Mouse (Mus musculus): ENCODE data around the gene Plekhg4. TPM values are rescaled to one million over a fixed set of nuclear protein-coding genes. Genes with fewer than 3 reads are reported as not detected.

Plekhg4 gene
- polyA plus RNA-seq, 1 experiment from 2014 or later: 0.92 TPM

DNA sequence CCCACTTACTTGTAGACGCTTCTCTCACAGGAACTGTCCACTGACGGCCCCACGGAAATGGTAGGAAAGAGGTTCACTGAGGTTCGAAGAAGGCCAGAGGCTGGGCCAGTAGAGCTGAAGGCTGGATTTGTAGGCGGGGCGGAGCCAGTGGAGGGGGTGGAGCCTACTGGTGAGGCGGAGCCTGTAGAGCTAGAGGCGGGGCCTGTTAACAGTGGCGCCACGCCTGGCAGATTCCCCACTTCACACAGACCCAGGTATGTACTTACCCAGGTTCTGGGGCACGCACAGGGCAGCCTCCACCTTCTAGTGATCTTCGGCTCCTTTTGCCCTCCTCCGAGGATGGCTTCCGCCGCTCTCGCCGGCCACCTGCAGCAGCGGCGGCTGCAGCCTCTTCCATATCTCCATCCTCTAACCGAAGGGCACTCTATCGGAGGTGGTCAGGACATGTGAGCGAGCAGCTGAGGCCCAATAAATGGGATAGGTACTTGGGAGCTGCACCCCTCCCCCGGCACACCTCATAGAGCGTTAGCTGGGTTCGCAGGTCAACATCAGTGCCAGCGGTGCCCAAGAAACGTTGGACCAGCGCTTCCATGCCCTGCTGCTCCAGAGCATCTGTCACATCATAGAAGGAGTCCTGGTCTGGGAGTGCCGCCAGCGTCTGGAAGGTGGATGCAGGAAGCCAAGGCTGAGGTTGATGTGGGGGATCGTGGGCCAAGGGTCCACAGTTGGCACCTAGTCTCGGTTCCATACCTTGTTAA is 36.5 kb upstream of the Plekhg4 start:
- 35% methylated on average over 32 of the region's 32 CpGs for WGBS
- Histone ChIP-seq H3K27ac (replicated peaks; ENCODE audit: low read depth, low read length) (no peak overlapping the region), H3K4me1 (ENCODE audit: control insufficient read depth, insufficient read depth, low read length) (no peaks in the 10 kb centered on the region), H3K4me2 (ENCODE audit: low read depth, severe bottlenecking) (no peak overlapping the region), H3K9me3 (ENCODE audit: control insufficient read depth, low read length) (no peaks in the 10 kb centered on the region), H3K27me3 (ENCODE audit: control insufficient read depth, insufficient read depth, low read length) (no peaks in the 10 kb centered on the region), H3K4me3 (ENCODE audit: low read depth, low read length) (no peak overlapping the region), H3K36me3 (ENCODE audit: control insufficient read depth, insufficient read depth, low read length) (peaks cover 8% of the 10 kb centered on the region), H3K9ac (ENCODE audit: low read length) (no peak overlapping the region)
- ATAC-seq (ENCODE audit: insufficient number of reproducible peaks, low FRiP score, low TSS enrichment, low read depth) (no peak), DNase-seq (ENCODE audit: low spot score) (no peak)

DNA sequence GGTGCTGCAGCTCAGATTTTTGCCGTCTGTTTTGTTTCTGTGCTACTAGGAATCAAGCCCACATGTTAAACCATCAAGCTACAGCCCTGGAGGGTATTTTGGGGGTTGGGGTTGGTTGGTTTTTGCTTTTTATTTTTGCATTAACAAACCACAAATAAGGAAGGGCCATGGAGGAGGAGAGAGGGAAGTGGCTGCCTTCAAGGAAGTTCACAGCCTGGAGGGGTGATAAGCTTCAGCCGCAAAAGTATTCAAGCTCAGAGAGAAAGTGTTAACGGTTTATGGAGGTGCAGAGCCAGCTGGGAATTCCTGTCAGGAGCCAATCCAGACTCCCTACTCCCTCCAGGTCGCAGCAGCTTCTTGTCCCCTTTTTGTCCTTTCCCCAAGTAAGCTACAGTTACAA is 34.1 kb upstream of the Plekhg4 start:
- Histone ChIP-seq H3K27ac (replicated peaks; ENCODE audit: low read depth, low read length) (no peak overlapping the region), H3K9ac (ENCODE audit: low read length) (no peak overlapping the region), H3K4me3 (ENCODE audit: low read depth, low read length) (no peak overlapping the region), H3K4me2 (ENCODE audit: low read depth, severe bottlenecking) (no peak overlapping the region), H3K36me3 (ENCODE audit: control insufficient read depth, insufficient read depth, low read length) (peaks cover 8% of the 10 kb centered on the region), H3K4me1 (ENCODE audit: control insufficient read depth, insufficient read depth, low read length) (no peaks in the 10 kb centered on the region), H3K27me3 (ENCODE audit: control insufficient read depth, insufficient read depth, low read length) (no peaks in the 10 kb centered on the region), H3K9me3 (ENCODE audit: control insufficient read depth, low read length) (no peaks in the 10 kb centered on the region)
- WGBS: 18% methylated on average over 4 of the region's 4 CpGs
- ATAC-seq (ENCODE audit: insufficient number of reproducible peaks, low FRiP score, low TSS enrichment, low read depth): no peak
- no peak for DNase-seq (ENCODE audit: low spot score)

DNA sequence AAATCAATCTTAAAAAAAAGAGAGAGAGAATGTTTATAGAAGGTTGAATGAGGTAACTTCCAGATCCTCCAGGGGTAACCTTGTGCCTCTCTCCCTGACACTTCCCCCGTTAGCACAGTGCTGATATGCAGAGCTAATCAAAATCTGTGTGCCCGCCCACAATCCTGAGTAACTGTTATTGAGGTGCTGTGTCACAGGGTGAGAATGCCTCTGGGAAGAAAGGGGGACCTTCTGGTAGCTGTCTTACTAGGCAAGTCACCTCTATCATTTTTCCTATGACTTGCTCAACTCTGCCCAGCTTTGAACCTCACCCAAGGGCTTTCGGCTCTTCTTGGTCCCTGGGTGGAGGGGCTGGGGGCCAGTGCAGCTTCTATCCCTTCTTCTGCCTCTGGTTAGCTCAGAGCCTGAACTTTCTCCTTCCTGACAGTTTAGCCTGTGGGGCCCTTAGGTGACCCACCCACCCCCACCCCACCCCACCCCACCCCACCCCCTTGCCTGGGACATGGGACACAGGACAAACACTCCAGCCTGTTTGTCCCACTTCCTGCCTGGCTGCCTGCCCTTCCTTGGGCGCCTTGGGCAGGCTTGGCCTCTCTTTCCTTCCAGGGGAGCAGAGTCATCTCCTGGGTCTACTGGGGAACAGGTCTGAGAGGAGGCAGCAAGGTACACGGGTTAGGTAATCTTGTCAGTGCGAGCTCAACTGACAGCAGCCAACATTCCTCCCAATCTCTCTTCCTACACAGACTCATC is 33.0 kb upstream of the Plekhg4 start:
- Histone ChIP-seq H3K9ac (ENCODE audit: low read length) (no peak overlapping the region), H3K4me3 (ENCODE audit: low read depth, low read length) (no peak overlapping the region), H3K9me3 (ENCODE audit: control insufficient read depth, low read length) (no peaks in the 10 kb centered on the region), H3K4me1 (ENCODE audit: control insufficient read depth, insufficient read depth, low read length) (0 out of 2 replicates have a peak, but pooled peaks cover under 1% of the 10 kb centered on the region), H3K4me2 (ENCODE audit: low read depth, severe bottlenecking) (no peak overlapping the region), H3K36me3 (ENCODE audit: control insufficient read depth, insufficient read depth, low read length) (peaks cover 3% of the 10 kb centered on the region), H3K27me3 (ENCODE audit: control insufficient read depth, insufficient read depth, low read length) (no peaks in the 10 kb centered on the region), H3K27ac (replicated peaks; ENCODE audit: low read depth, low read length) (no peak overlapping the region)
- no peak for DNase-seq (ENCODE audit: low spot score)
- ATAC-seq (ENCODE audit: insufficient number of reproducible peaks, low FRiP score, low TSS enrichment, low read depth): no peak
- 71% methylated on average over 6 of the region's 6 CpGs for WGBS

DNA sequence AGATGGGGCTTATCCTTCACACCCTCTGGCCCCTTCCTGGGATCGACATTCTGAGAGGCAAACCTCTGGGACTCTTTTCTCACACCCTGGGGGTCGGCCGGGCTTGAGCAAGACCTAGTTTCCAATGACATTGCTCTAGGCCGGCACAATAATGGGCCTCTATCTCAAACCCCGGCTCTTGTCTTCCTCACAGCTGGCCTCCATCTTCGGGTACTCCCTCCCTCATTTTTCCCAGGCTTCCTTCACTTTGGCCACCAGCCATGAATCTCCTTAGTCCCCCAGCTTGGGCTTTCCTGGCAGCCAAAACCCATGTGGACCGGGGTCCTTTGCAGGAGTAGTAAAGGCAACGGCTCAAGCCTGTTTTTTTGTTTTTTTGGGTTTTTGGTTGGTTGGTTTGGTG is 31.7 kb upstream of the Plekhg4 start:
- H3K9me3 ChIP-seq (ENCODE audit: control insufficient read depth, low read length): no peaks in the 10 kb centered on the region
- no peak overlapping the region for H3K27ac ChIP-seq (replicated peaks; ENCODE audit: low read depth, low read length)
- H3K4me2 ChIP-seq (ENCODE audit: low read depth, severe bottlenecking): no peak overlapping the region
- peaks cover 9% of the 10 kb centered on the region for H3K4me1 ChIP-seq (ENCODE audit: control insufficient read depth, insufficient read depth, low read length)
- no peak overlapping the region for H3K4me3 ChIP-seq (ENCODE audit: low read depth, low read length)
- no peak overlapping the region for H3K9ac ChIP-seq (ENCODE audit: low read length)
- H3K27me3 ChIP-seq (ENCODE audit: control insufficient read depth, insufficient read depth, low read length): no peaks in the 10 kb centered on the region
- ATAC-seq (ENCODE audit: insufficient number of reproducible peaks, low FRiP score, low TSS enrichment, low read depth) (no peak), DNase-seq (ENCODE audit: low spot score) (no peak)
- no peaks in the 10 kb centered on the region; the same call in 1 of the 2 replicates for H3K36me3 ChIP-seq (ENCODE audit: control insufficient read depth, insufficient read depth, low read length)
- WGBS: 58% methylated on average over 8 of the region's 8 CpGs

DNA sequence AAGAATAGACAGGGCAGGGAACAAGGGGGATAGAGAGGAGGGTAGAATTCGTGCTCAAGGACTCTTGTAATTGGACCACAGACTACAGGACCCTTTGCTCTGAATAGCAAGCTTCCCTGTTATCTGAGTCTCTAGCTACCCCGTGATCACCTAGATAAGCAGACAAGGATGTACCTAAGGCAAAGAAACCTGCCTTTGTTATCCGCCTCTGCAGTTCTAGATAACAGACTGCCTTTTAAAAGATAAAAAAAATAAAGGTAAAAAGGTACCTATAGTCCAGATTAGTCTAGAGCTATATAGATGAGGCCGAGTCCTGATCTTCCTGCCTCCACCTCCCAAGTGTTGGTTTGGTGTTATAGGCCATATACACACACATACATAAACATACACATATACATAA is 30.3 kb upstream of the Plekhg4 start:
- H3K4me1 ChIP-seq (ENCODE audit: control insufficient read depth, insufficient read depth, low read length): peaks cover 12% of the 10 kb centered on the region
- no peak for DNase-seq (ENCODE audit: low spot score)
- no peaks in the 10 kb centered on the region for H3K9me3 ChIP-seq (ENCODE audit: control insufficient read depth, low read length)
- H3K27ac ChIP-seq (replicated peaks; ENCODE audit: low read depth, low read length): no peak overlapping the region
- no peak for ATAC-seq (ENCODE audit: insufficient number of reproducible peaks, low FRiP score, low TSS enrichment, low read depth)
- no peak overlapping the region for H3K4me2 ChIP-seq (ENCODE audit: low read depth, severe bottlenecking)
- H3K27me3 ChIP-seq (ENCODE audit: control insufficient read depth, insufficient read depth, low read length): no peaks in the 10 kb centered on the region
- H3K36me3 ChIP-seq (ENCODE audit: control insufficient read depth, insufficient read depth, low read length): no peaks in the 10 kb centered on the region
- H3K9ac ChIP-seq (ENCODE audit: low read length): no peak overlapping the region
- 85% methylated on average over 4 of the region's 4 CpGs for WGBS
- no peak overlapping the region for H3K4me3 ChIP-seq (ENCODE audit: low read depth, low read length)

DNA sequence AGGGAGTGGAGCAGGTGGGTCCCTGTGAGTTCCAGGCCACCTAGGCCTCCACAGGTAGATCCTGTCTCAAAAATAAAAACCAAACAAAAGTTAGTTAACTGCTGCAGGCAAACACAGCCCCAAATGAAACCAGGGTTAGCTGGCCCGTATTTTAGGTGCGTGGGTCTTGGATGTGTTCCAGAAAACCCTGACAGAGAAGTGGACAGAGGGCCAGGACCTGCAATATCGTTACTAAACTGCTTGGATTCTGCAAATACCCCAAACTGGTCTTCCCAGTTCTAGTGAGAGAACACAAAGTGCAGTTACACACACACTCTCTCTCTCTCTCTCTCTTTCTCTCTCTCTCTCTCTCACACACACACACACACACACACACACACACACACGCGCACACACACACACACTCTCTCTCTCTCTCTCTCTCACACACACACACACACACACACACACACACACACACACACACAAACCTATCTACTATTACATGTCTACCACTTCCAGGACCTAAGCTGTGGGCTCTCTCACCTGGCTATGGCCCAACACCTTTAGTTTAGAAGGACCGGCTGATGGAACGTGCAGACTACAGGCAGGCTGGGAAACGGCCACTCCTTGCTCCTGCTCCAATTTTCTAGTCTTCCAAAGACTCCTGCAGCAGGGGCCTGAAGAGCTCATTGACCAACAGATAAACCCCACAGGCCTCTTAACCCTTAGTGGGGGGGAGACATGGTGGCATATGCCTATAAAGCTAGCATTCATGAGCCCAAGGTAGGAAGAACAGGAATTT is 29.1 kb upstream of the Plekhg4 start:
- no peaks in the 10 kb centered on the region for H3K9me3 ChIP-seq (ENCODE audit: control insufficient read depth, low read length)
- WGBS: 83% methylated on average over 6 of the region's 8 CpGs
- H3K4me2 ChIP-seq (ENCODE audit: low read depth, severe bottlenecking): no peak overlapping the region
- DNase-seq (ENCODE audit: low spot score): no peak
- ATAC-seq (ENCODE audit: insufficient number of reproducible peaks, low FRiP score, low TSS enrichment, low read depth): no peak
- H3K9ac ChIP-seq (ENCODE audit: low read length): no peak overlapping the region
- H3K27ac ChIP-seq (replicated peaks; ENCODE audit: low read depth, low read length): no peak overlapping the region
- H3K27me3 ChIP-seq (ENCODE audit: control insufficient read depth, insufficient read depth, low read length): no peaks in the 10 kb centered on the region
- H3K4me1 ChIP-seq (ENCODE audit: control insufficient read depth, insufficient read depth, low read length): peaks cover 12% of the 10 kb centered on the region
- H3K36me3 ChIP-seq (ENCODE audit: control insufficient read depth, insufficient read depth, low read length): no peaks in the 10 kb centered on the region
- no peak overlapping the region for H3K4me3 ChIP-seq (ENCODE audit: low read depth, low read length)

DNA sequence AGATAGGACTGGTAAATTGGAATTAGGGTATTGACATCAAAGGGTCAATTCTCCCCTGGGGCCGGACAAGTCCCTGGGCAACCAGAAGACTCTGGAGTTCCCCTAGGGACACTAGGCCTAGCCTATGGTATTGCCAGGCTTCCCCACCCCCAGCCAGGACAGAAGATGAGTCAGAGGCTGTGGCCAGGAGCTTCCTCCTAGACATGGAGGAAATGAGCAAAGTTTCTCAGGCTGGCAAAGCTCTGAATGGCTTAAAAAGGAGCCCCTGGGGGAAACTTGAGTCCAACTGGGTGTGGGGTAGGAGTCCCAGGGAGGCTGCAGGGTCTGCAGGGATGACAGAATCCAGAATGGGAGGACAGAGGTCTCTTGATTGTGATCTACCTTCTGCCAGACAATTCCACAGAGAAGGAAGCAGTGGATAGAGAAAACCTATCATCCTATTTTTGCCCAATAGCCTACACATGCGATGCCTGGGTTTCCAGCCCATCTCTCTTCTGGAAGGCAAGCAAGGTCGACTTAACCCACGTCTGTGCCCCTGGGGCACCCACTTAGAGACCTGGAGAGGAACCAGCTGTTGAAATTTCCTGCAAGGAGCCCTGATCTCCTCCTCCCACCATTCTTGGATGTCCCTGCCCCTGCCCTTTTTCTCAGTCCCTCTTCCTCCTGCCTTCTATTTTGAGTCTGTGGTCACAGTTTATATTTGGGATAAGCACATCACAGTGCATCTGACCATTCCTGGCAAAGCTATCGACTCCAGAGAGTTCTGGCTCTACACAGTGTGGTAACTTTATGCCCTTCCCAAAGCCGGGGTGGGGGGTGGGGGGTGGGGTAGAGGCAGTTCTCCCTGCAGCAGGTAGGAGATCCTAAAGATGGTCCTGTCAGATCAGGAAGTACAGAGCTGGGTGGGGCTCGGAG is 27.8 kb upstream of the Plekhg4 start:
- Histone ChIP-seq H3K4me1 (ENCODE audit: control insufficient read depth, insufficient read depth, low read length) (peaks cover 19% of the 10 kb centered on the region), H3K4me2 (ENCODE audit: low read depth, severe bottlenecking) (no peak overlapping the region), H3K9ac (ENCODE audit: low read length) (no peak overlapping the region), H3K9me3 (ENCODE audit: control insufficient read depth, low read length) (no peaks in the 10 kb centered on the region), H3K4me3 (ENCODE audit: low read depth, low read length) (no peak overlapping the region), H3K27me3 (ENCODE audit: control insufficient read depth, insufficient read depth, low read length) (no peaks in the 10 kb centered on the region), H3K27ac (replicated peaks; ENCODE audit: low read depth, low read length) (no peak overlapping the region), H3K36me3 (ENCODE audit: control insufficient read depth, insufficient read depth, low read length) (no peaks in the 10 kb centered on the region)
- ATAC-seq (ENCODE audit: insufficient number of reproducible peaks, low FRiP score, low TSS enrichment, low read depth): no peak
- DNase-seq (ENCODE audit: low spot score): no peak
- 68% methylated on average over 7 of the region's 7 CpGs for WGBS

Measured in limb, embryonic 11.5 days (tissue).